Mouse (Mus musculus): ENCODE data around the gene Clstn3. TPM values are rescaled to one million over a fixed set of nuclear protein-coding genes. Genes with fewer than 3 reads are reported as not detected.
"Not testable (repeated sequence)": the region's sequence is repeated elsewhere in the genome, so short reads cannot be mapped to it uniquely, and the experiment has no call there.

Clstn3 gene
- polyA plus RNA-seq, 1 experiment, result 9.1 TPM

GRCm38 (mm10) chr6:124399738-124400137 lies 64.9 kb downstream of the Clstn3 start:
- no peak overlapping the region for H3K4me3 ChIP-seq (replicated peaks; ENCODE audit: extremely low read depth, low read depth, low read length)
- DNase-seq, result no peak
- 83% methylated on average over 6 of the region's 6 CpGs for WGBS
- H3K4me1 ChIP-seq (ENCODE audit: control insufficient read depth, insufficient read depth, low read length), result no peaks in the 10 kb centered on the region
- TF ChIP-seq CTCF (IDR thresholded peaks at IDR 0.05; ENCODE audit: insufficient read depth, low read length) (no peak), POLR2A (IDR thresholded peaks at IDR 0.05; ENCODE audit: borderline replicate concordance, extremely low read depth, low read depth, low read length) (no peak)

GRCm38 (mm10) chr6:124394991-124395390 lies 69.6 kb downstream of the Clstn3 start:
- not testable (repeated sequence) for H3K4me1 ChIP-seq (ENCODE audit: control insufficient read depth, insufficient read depth, low read length); DNase-seq; H3K4me3 ChIP-seq (replicated peaks; ENCODE audit: extremely low read depth, low read depth, low read length)
- 93% methylated on average over 3 of the region's 3 CpGs for WGBS

Other genes starting within 250 kb of the Clstn3 start
- gene Vmn2r27, start 232.9 kb downstream of the Clstn3 start, polyA plus RNA-seq (2012; rRNA removed), result not detected in 2 replicates
- gene Cd163, start 160.1 kb downstream of the Clstn3 start, polyA plus RNA-seq (2012; rRNA removed), result 1.0 and 1.6 TPM in 2 replicates
- 24.2 and 31.2 TPM in 2 replicates for gene Pex5, start 49.7 kb downstream of the Clstn3 start, polyA plus RNA-seq (2012; rRNA removed)
- gene C1rl, start 28.3 kb upstream of the Clstn3 start, polyA plus RNA-seq (2012; rRNA removed), result 4.6 and 5.9 TPM in 2 replicates
- gene C1ra, start 47.6 kb upstream of the Clstn3 start, polyA plus RNA-seq (2012; rRNA removed), result 47.2 and 58.0 TPM in 2 replicates
- gene C1s1, start 77.6 kb upstream of the Clstn3 start, polyA plus RNA-seq (2012; rRNA removed), result 58.4 and 101 TPM in 2 replicates
- gene C1rb, start 105.5 kb upstream of the Clstn3 start, polyA plus RNA-seq (2012; rRNA removed), result not detected in 2 replicates
- 0.06 TPM in 1 of 2 replicates, not detected in the other for gene C1s2, start 171.3 kb upstream of the Clstn3 start, polyA plus RNA-seq (2012; rRNA removed)
- gene Lpcat3, start 198.2 kb upstream of the Clstn3 start, polyA plus RNA-seq (2012; rRNA removed), result 83.3 and 112 TPM in 2 replicates
- 29.6 and 42.9 TPM in 2 replicates for gene Emg1, start 247.4 kb upstream of the Clstn3 start, polyA plus RNA-seq (2012; rRNA removed)
- 64.7 and 74.4 TPM in 2 replicates for gene Phb2, start 247.5 kb upstream of the Clstn3 start, polyA plus RNA-seq (2012; rRNA removed)